Comparison of ENCODE assay signal across 18 mouse cellular contexts in the genomic region with DNA sequence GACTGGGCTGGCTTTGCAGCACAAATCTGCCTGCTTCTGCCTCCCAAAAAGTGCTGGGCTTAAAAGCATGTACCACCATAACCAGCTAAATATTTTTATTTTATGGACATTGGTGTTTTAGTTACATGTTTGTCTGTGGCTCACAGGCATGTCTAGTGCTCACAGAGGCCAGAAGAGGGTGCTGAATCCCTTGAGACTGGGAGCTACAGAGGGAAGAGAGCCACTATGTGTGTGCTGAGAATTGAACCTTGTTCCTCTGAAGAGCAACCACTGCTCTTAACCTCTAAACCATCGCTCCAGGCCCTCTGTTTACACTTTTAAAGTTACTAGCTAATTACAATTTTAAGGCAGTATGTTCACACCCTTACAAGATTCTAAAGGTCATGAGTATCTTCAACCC. TPM values are rescaled to one million over a fixed set of nuclear protein-coding genes. Genes with fewer than 3 reads are reported as not detected.
DNase-seq lines count a peak whose midpoint lies in the region; ATAC-seq and TF ChIP-seq lines count a peak whose summit lies in the region.
"Had no signal": no experiment of that assay in that cellular context is flagged by ENCODE, and none has a peak within 500 bp of the region (broad histone marks: within the 10 kb centered on the region; RNA-seq: fewer than 3 reads in every experiment).

No protein-coding gene starts in this region.

- no peak for TF ChIP-seq EP300 in ES-Bruce4 (IDR thresholded peaks at IDR 0.05; ENCODE audit: insufficient read depth, low read depth, low read length)

- H3K9ac ChIP-seq in ES-Bruce4 (ENCODE audit: low read depth, poor library complexity, severe bottlenecking), result no peak overlapping the region
- H3K9ac ChIP-seq: hindbrain, embryonic 12.5 days; limb, embryonic 15.5 days; stomach, embryonic 15.5 days had no signal

- intact Hi-C loops in left cerebral cortex, adult 2 months (cut with DNase I), result no loop called here

- H3K9me3 ChIP-seq in ES-Bruce4 (replicated peaks; ENCODE audit: control insufficient read depth, insufficient read depth, low read length, poor library complexity, severe bottlenecking), result no peaks in the 10 kb centered on the region
- H3K9me3 ChIP-seq: hindbrain, embryonic 12.5 days; limb, embryonic 15.5 days; stomach, embryonic 15.5 days had no signal

- TF ChIP-seq CTCF in left cerebral cortex, adult 2 months (IDR thresholded peaks at IDR 0.05), result peak; percentile 9
- peak; percentile 44 for TF ChIP-seq CTCF in ES-Bruce4 (IDR thresholded peaks at IDR 0.05; ENCODE audit: low read depth, low read length)
- TF ChIP-seq CTCF in cortical plate, adult 2 months (IDR thresholded peaks at IDR 0.05; ENCODE audit: extremely low read depth, insufficient read depth, low read length), result 0 out of 2 replicates have a peak, but pooled peaks have one; percentile 9

- no peak for TF ChIP-seq POLR2A in ES-Bruce4 (IDR thresholded peaks at IDR 0.05; ENCODE audit: insufficient read depth, low read length)
- TF ChIP-seq POLR2A in cortical plate, adult 2 months (IDR thresholded peaks at IDR 0.05; ENCODE audit: extremely low read depth, insufficient read depth, low read length), result no peak

- peak; percentile 30 for DNase-seq in CD4-positive, CD25-positive, alpha-beta regulatory T cell, adult 2 months (ENCODE audit: low read depth, low spot score)
- DNase-seq in left cerebral cortex, adult 2 months (ENCODE audit: extremely low spot score in 1 of 2, low spot score in 2 of 2), result no peak
- no peak for DNase-seq in left cerebral cortex, adult 8-10 months (ENCODE audit: low spot score in 2 of 2)
- DNase-seq in urinary bladder, postnatal 14 days (ENCODE audit: low spot score), result no peak
- DNase-seq in urinary bladder, adult 2 months (ENCODE audit: low spot score), result no peak
- DNase-seq: cerebellum, adult 8-10 months; gastrocnemius, postnatal 10 days; kidney, postnatal 25 days; lung, postnatal 14 days; spleen, adult 18-20 months had no signal

- H3K27me3 ChIP-seq in ES-Bruce4 (ENCODE audit: control insufficient read depth, insufficient read depth, low read length, poor library complexity, severe bottlenecking), result no peaks in the 10 kb centered on the region
- H3K27me3 ChIP-seq: stomach, embryonic 15.5 days had no signal

- H3K4me1 ChIP-seq in ES-Bruce4 (ENCODE audit: control insufficient read depth, insufficient read depth, low read length), result peaks cover 2% of the 10 kb centered on the region
- H3K4me1 ChIP-seq in cortical plate, adult 2 months (ENCODE audit: control insufficient read depth, insufficient read depth, low read length), result no peaks in the 10 kb centered on the region
- H3K4me1 ChIP-seq: stomach, embryonic 15.5 days had no signal

- H3K36me3 ChIP-seq in ES-Bruce4 (ENCODE audit: control insufficient read depth, insufficient read depth, low read length, poor library complexity, severe bottlenecking), result no peaks in the 10 kb centered on the region
- H3K36me3 ChIP-seq: hindbrain, embryonic 12.5 days; limb, embryonic 15.5 days; stomach, embryonic 15.5 days had no signal

- H3K27ac ChIP-seq in left cerebral cortex, adult 2 months, result no peak overlapping the region
- no peak overlapping the region for H3K27ac ChIP-seq in ES-Bruce4 (ENCODE audit: insufficient read depth, low read length)
- H3K27ac ChIP-seq in cortical plate, adult 2 months (ENCODE audit: insufficient read depth, low read length), result no peak overlapping the region
- H3K27ac ChIP-seq: hindbrain, embryonic 12.5 days; limb, embryonic 15.5 days; stomach, embryonic 15.5 days had no signal

- ATAC-seq in CD4-positive, CD25-positive, alpha-beta regulatory T cell, adult 4 months, result no peak
- ATAC-seq: intestine, embryonic 16.5 days; midbrain, embryonic 16.5 days had no signal

- no peak overlapping the region for H3K4me3 ChIP-seq in left cerebral cortex, adult 2 months
- H3K4me3 ChIP-seq in ES-Bruce4 (ENCODE audit: low read depth, low read length), result no peak overlapping the region
- no peak overlapping the region for H3K4me3 ChIP-seq in cortical plate, adult 2 months (ENCODE audit: insufficient read depth, low read length)
- H3K4me3 ChIP-seq: hindbrain, embryonic 12.5 days; limb, embryonic 15.5 days; stomach, embryonic 15.5 days had no signal

RNA-seq across cellular contexts. Expression of gene Acsl4, which starts 2.7 kb away (rescaled TPM):
- 10 to 100 TPM; 36.7 to 38.0 TPM for polyA plus RNA-seq in CD4-positive, CD25-positive, alpha-beta regulatory T cell, adult 4 months (2017; shearing (Covaris generic))
- total RNA-seq in left cerebral cortex, adult 2 months (2021), result 10 to 100 TPM; 63.5 to 69.5 TPM
- total RNA-seq in left cerebral cortex, adult 8-10 months (2022), result 10 to 100 TPM; 56.4 to 59.6 (median 56.9) TPM
- 46.5 and 47.9 TPM in 2 replicates for polyA plus RNA-seq in ES-Bruce4 (2011; ENCODE audit: insufficient read depth, insufficient read length, low read depth, missing spikeins)
- polyA plus RNA-seq in cortical plate, adult 2 months (2012; rRNA removed), result 26.7 and 27.9 TPM in 2 replicates
- 13.9 and 14.8 TPM in 2 replicates for polyA plus RNA-seq in urinary bladder, adult 2 months (2012; rRNA removed)
